ENCODE assay signal across 26 mouse cellular contexts in the genomic region with DNA sequence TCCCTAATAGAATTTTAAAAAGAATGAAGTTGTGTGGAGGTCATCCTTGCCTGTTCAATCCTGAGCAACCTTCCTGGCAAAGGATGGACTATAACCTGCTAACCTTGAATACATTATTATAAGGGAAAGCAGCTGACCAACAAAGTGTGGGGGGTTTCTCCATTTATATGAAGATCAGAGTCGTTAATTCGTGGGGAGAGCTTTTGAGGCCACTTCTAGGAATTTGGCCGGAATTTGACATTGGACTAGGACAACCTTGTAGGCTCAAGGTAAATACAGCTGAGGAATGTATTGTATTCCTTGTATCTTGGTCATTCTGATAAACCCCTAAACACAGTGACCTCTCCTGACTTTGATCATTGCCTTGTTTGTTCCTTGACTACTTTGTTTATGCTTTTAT.
"Had no signal": no experiment of that assay in that cellular context is flagged by ENCODE, and none has a peak within 500 bp of the region (broad histone marks: within the 10 kb centered on the region; RNA-seq: fewer than 3 reads in every experiment).

No protein-coding gene starts in this region.

- H3K9me3 ChIP-seq: heart, embryonic 13.5 days; heart, embryonic 15.5 days; hindbrain, embryonic 13.5 days; hindbrain, embryonic 15.5 days; kidney, embryonic 15.5 days; limb, embryonic 10.5 days; limb, embryonic 12.5 days; liver, embryonic 13.5 days; liver, embryonic 15.5 days had no signal

- H3K27me3 ChIP-seq: heart, embryonic 13.5 days; heart, embryonic 15.5 days; hindbrain, embryonic 13.5 days; hindbrain, embryonic 15.5 days; kidney, embryonic 15.5 days; limb, embryonic 12.5 days; liver, embryonic 13.5 days; liver, embryonic 15.5 days had no signal

- DNase-seq: gastrocnemius, adult 2 months; gastrocnemius, postnatal 14 days; gastrocnemius, postnatal 36 days; heart, adult 11 months; heart, adult 2 months; heart, postnatal 14 days; heart, postnatal 36 days; kidney, adult 11 months; kidney, adult 2 months; kidney, adult 9 months; kidney, postnatal 14 days; kidney, postnatal 36 days; layer of hippocampus, adult 9-11 months; layer of hippocampus, postnatal 36 days; liver; liver, embryonic 13.5 days had no signal

- H3K9ac ChIP-seq: heart, embryonic 13.5 days; heart, embryonic 15.5 days; hindbrain, embryonic 13.5 days; hindbrain, embryonic 15.5 days; kidney, embryonic 15.5 days; limb, embryonic 12.5 days; liver, embryonic 13.5 days; liver, embryonic 15.5 days had no signal

- H3K4me3 ChIP-seq: gastrocnemius, adult 2 months; heart, adult 2 months; heart, embryonic 13.5 days; heart, embryonic 15.5 days; hindbrain, embryonic 13.5 days; hindbrain, embryonic 15.5 days; kidney, embryonic 15.5 days; limb, embryonic 10.5 days; limb, embryonic 12.5 days; liver, embryonic 13.5 days; liver, embryonic 15.5 days had no signal

- H3K27ac ChIP-seq: gastrocnemius, adult 2 months; heart, adult 2 months; heart, embryonic 13.5 days; heart, embryonic 15.5 days; hindbrain, embryonic 13.5 days; hindbrain, embryonic 15.5 days; hindbrain, postnatal 0 days; kidney, embryonic 15.5 days; kidney, postnatal 0 days; limb, embryonic 10.5 days; limb, embryonic 12.5 days; liver, embryonic 13.5 days; liver, embryonic 15.5 days had no signal

- H3K36me3 ChIP-seq: heart, embryonic 13.5 days; heart, embryonic 15.5 days; hindbrain, embryonic 13.5 days; hindbrain, embryonic 15.5 days; kidney, embryonic 15.5 days; limb, embryonic 10.5 days; limb, embryonic 12.5 days; liver, embryonic 13.5 days; liver, embryonic 15.5 days had no signal
